Mouse (Mus musculus): ENCODE measurements around the gene Slmap. TPM values are rescaled to one million over a fixed set of nuclear protein-coding genes. Genes with fewer than 3 reads are reported as not detected.
"Not testable (repeated sequence)": the region's sequence is repeated elsewhere in the genome, so short reads cannot be mapped to it uniquely, and the experiment has no call there.

Gene Slmap
- polyA plus RNA-seq, 1 experiment from 2014 or later = 17.2 TPM

GRCm38 (mm10) chr14:26525955-26526354 lies 8.8 kb downstream of the Slmap start:
- H3K27ac ChIP-seq = no peak overlapping the region
- WGBS = 75% methylated on average over 3 of the region's 3 CpGs
- peaks cover 34% of the 10 kb centered on the region for H3K36me3 ChIP-seq
- no peak overlapping the region for H3K4me3 ChIP-seq
- H3K4me1 ChIP-seq = peaks cover 3% of the 10 kb centered on the region; the same call in 1 of the 2 replicates
- no peak for DNase-seq (ENCODE audit: low spot score)
- no peaks in the 10 kb centered on the region for H3K9me3 ChIP-seq (replicated peaks)
- H3K27me3 ChIP-seq (ENCODE audit: low read depth, poor library complexity, severe bottlenecking) = no peaks in the 10 kb centered on the region

GRCm38 (mm10) chr14:26523082-26523481 lies 11.6 kb downstream of the Slmap start:
- Histone ChIP-seq H3K36me3 (peaks cover 19% of the 10 kb centered on the region), H3K27ac (no peak overlapping the region), H3K4me3 (no peak overlapping the region), H3K9me3 (replicated peaks) (no peaks in the 10 kb centered on the region), H3K27me3 (ENCODE audit: low read depth, poor library complexity, severe bottlenecking) (no peaks in the 10 kb centered on the region), H3K4me1 (no peaks in the 10 kb centered on the region)
- 91% methylated on average over 2 of the region's 2 CpGs for WGBS
- no peak for DNase-seq (ENCODE audit: low spot score)

GRCm38 (mm10) chr14:26519831-26520230 lies 14.9 kb downstream of the Slmap start:
- H3K27ac ChIP-seq = no peak overlapping the region
- no peak for DNase-seq (ENCODE audit: low spot score)
- H3K27me3 ChIP-seq (ENCODE audit: low read depth, poor library complexity, severe bottlenecking) = no peaks in the 10 kb centered on the region
- H3K9me3 ChIP-seq (replicated peaks) = no peaks in the 10 kb centered on the region
- peaks cover 9% of the 10 kb centered on the region for H3K36me3 ChIP-seq
- 92% methylated on average over 4 of the region's 4 CpGs for WGBS
- no peak overlapping the region for H3K4me3 ChIP-seq
- no peaks in the 10 kb centered on the region for H3K4me1 ChIP-seq

DNA sequence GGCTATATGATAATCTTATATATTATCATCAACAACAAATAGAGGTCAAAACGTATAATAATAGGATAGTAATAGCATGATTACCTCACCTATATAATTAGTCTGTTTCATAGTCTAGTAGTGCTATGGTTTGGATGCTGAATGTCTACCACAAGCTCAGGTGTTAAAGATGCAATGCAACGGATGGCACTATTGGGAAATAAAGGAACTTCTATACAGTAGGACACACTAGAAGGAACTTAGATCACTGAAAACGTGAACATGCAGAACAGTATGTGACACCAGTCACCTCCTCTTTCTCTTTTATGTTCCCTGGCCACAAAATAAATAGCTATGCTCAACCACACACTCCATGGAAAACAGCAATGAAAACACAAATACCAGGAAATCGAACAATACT lies 16.9 kb downstream of the Slmap start:
- H3K4me1 ChIP-seq = no peaks in the 10 kb centered on the region
- H3K27ac ChIP-seq = no peak overlapping the region
- H3K9me3 ChIP-seq (replicated peaks) = no peaks in the 10 kb centered on the region
- no peak overlapping the region for H3K4me3 ChIP-seq
- no peak for DNase-seq (ENCODE audit: low spot score)
- H3K36me3 ChIP-seq = 0 out of 2 replicates have a peak, but pooled peaks cover 3% of the 10 kb centered on the region
- H3K27me3 ChIP-seq (ENCODE audit: low read depth, poor library complexity, severe bottlenecking) = no peaks in the 10 kb centered on the region
- 87% methylated on average over 4 of the region's 4 CpGs for WGBS

GRCm38 (mm10) chr14:26516232-26516631 lies 18.5 kb downstream of the Slmap start:
- H3K27ac ChIP-seq; H3K27me3 ChIP-seq (ENCODE audit: low read depth, poor library complexity, severe bottlenecking); H3K4me3 ChIP-seq; H3K4me1 ChIP-seq; DNase-seq (ENCODE audit: low spot score); H3K36me3 ChIP-seq; H3K9me3 ChIP-seq (replicated peaks): not testable (repeated sequence)
- WGBS = 85% methylated on average over 2 of the region's 2 CpGs

DNA sequence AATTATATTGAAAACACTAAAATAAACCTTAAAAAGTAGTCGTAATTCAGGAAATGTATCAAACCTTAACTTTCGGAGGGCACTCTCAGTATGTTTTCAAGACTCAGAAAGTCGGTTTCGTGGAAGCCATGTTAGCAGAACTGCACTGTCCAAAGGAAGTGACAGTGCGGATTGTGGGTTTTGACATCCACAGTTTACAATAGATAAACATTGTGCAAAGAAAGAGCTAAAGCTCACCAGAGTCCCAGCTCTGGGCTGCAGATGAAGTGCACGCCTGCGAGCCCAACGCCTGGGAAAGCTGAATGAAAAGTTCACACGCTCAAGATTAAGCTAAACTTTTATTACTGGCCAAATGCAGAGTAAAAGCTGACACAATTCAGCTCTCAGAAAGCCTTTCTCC lies 18.9 kb downstream of the Slmap start:
- H3K27ac ChIP-seq = no peak overlapping the region
- H3K27me3 ChIP-seq (ENCODE audit: low read depth, poor library complexity, severe bottlenecking) = no peaks in the 10 kb centered on the region
- DNase-seq (ENCODE audit: low spot score) = no peak
- 94% methylated on average over 9 of the region's 9 CpGs for WGBS
- H3K9me3 ChIP-seq (replicated peaks) = no peaks in the 10 kb centered on the region
- H3K36me3 ChIP-seq = 0 out of 2 replicates have a peak, but pooled peaks cover 3% of the 10 kb centered on the region
- no peak overlapping the region for H3K4me3 ChIP-seq
- no peaks in the 10 kb centered on the region for H3K4me1 ChIP-seq

DNA sequence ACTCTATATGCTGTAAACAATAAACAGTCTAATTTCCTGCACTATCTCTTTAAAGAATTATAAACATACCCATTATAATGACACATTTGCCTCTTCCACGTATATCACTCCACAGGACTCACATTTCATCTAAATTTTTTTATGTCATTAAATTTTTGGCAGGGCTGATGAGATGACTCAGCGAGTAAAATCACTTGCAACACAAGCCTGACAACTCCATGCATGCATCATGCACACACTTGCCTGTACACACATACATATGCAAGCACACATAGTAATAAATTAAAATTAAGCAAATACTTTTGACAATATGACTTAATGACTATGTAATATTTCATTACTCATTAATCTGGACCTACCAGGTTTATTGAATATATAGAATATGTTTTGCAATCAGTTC lies 24.2 kb downstream of the Slmap start:
- no peaks in the 10 kb centered on the region for H3K27me3 ChIP-seq (ENCODE audit: low read depth, poor library complexity, severe bottlenecking)
- H3K4me3 ChIP-seq = no peak overlapping the region
- no peak for DNase-seq (ENCODE audit: low spot score)
- H3K4me1 ChIP-seq = 0 out of 2 replicates have a peak, but pooled peaks cover 5% of the 10 kb centered on the region
- H3K9me3 ChIP-seq (replicated peaks) = no peaks in the 10 kb centered on the region
- H3K36me3 ChIP-seq = no peaks in the 10 kb centered on the region
- H3K27ac ChIP-seq = no peak overlapping the region
- 95% methylated on average over 2 of the region's 2 CpGs for WGBS

DNA sequence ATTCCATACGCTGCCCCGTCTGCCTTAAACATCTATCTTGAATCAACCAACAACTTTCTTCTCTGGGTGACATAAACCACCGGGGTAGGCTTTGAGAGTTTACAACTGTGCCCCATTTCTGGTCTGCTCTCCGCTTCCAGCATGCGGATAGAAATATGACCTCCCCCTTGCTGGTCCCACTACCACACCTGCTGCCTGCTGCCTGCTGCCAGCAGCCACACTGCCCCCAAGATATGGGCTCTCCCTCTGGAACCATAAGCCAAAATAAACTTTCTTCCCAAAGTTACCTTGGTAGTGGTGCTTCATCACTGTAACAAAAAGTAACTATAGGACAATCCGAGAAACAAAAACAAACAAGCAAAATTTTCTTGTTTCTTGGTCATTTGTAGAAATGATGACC lies 26.6 kb downstream of the Slmap start:
- H3K4me1 ChIP-seq = 0 out of 2 replicates have a peak, but pooled peaks cover 5% of the 10 kb centered on the region
- no peaks in the 10 kb centered on the region for H3K36me3 ChIP-seq
- H3K27me3 ChIP-seq (ENCODE audit: low read depth, poor library complexity, severe bottlenecking) = no peaks in the 10 kb centered on the region
- no peak overlapping the region for H3K4me3 ChIP-seq
- DNase-seq (ENCODE audit: low spot score) = no peak
- WGBS = 85% methylated on average over 6 of the region's 6 CpGs
- no peak overlapping the region for H3K27ac ChIP-seq
- H3K9me3 ChIP-seq (replicated peaks) = no peaks in the 10 kb centered on the region

DNA sequence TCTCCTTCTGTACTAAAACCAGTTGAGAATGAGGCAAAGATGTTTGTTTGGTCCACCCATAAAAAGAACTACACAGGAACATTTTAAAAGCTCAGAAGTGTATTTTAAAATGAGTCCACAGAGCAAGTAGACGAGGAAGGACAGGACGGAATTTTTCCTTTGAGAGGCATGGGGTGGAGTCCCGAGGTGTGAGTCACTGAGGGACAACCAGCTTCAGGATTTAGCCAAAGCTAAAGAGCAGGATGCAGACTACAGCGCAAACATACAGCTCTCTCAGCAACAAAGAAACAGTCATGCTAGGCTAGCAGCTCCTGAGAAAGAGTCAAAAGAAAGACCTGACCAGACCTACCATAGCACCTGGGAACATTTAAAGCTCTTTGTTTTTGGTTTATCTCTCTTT lies 27.4 kb downstream of the Slmap start:
- H3K4me1 ChIP-seq = 0 out of 2 replicates have a peak, but pooled peaks cover 5% of the 10 kb centered on the region
- no peak for DNase-seq (ENCODE audit: low spot score)
- WGBS = 89% methylated on average over 4 of the region's 4 CpGs
- no peaks in the 10 kb centered on the region for H3K36me3 ChIP-seq
- H3K27me3 ChIP-seq (ENCODE audit: low read depth, poor library complexity, severe bottlenecking) = no peaks in the 10 kb centered on the region
- no peaks in the 10 kb centered on the region for H3K9me3 ChIP-seq (replicated peaks)
- no peak overlapping the region for H3K27ac ChIP-seq
- no peak overlapping the region for H3K4me3 ChIP-seq

DNA sequence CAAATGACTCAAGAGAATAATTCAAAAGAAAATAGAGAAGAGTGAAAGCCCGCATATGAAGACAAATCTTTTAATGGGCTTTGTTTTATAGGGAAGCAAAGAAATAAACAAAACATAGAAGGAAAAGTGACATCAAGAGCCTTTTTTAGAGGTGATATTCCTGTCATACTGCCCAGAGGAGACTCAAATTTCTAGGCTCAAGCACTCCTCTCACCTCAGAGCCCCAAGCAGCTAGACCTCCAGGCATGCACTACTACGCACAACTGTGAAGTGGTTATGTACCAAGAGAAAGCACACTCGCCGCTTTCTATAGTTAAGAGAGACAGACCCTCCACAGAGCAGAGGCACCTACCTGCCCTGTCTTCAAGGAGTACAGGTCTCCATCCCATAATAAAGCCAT lies 30.2 kb downstream of the Slmap start:
- H3K9me3 ChIP-seq (replicated peaks) = no peaks in the 10 kb centered on the region
- DNase-seq (ENCODE audit: low spot score) = no peak
- H3K36me3 ChIP-seq = no peaks in the 10 kb centered on the region
- H3K27ac ChIP-seq = no peak overlapping the region
- no peaks in the 10 kb centered on the region for H3K27me3 ChIP-seq (ENCODE audit: low read depth, poor library complexity, severe bottlenecking)
- no peak overlapping the region for H3K4me3 ChIP-seq
- 95% methylated on average over 4 of the region's 4 CpGs for WGBS
- 0 out of 2 replicates have a peak, but pooled peaks cover 5% of the 10 kb centered on the region for H3K4me1 ChIP-seq

DNA sequence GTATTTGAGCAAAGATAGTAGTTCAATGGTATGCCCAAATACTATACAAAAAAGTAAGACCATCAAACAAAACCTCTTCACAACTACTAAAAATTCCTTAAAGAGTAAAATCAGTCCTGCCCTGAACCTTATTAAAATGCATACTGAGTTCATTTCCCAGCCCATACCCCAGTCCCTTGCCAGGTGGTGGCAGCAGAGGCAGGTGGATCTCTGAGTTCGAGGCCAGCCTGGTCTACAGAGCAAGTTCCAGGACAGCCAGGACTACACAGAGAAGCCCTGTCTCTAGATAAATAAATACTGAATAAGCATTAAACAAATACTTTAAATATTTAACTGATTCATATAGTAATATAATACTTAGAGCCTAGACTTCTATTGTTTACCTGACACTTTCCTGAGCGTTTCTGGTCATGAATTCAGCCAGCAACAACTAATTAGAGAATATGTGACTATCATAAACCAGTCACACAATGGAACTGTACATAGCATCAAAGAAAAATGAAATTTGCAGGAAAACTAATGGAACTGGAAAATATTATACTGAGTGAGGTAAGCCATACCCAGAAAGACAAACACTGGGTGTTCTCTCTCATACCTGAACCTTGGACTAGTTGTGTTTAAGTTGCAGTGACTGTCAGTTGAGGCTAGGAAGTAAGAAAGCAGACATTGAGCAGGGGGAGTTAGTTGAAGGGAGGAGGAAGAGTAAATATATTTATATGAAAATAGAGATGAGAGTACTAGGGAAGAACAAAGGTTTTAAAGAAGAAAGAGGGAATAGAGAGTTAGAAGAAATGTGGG lies 34.4 kb downstream of the Slmap start:
- Histone ChIP-seq H3K27ac (no peak overlapping the region), H3K36me3 (no peaks in the 10 kb centered on the region), H3K27me3 (ENCODE audit: low read depth, poor library complexity, severe bottlenecking) (no peaks in the 10 kb centered on the region), H3K4me3 (no peak overlapping the region), H3K9me3 (replicated peaks) (no peaks in the 10 kb centered on the region), H3K4me1 (no peaks in the 10 kb centered on the region)
- 91% methylated on average over 2 of the region's 2 CpGs for WGBS
- DNase-seq (ENCODE audit: low spot score) = no peak

DNA sequence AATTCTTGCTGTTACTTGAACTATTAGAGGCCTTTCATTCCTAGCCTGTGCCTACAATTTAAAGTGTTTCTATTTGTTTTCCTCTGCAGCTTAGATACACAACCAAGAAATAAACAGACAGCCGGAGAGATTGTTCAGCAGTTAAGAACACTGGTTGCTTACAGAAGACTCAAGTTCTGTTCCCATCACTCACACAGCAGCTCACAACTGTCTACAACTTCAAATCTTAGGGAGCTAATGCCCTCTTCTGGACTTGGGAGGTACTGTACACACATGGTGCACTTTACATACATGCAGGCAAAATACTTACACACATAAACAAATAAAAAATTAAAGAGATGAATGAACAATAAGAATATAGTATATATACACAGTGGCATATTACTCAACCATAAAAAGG lies 39.7 kb downstream of the Slmap start:
- H3K27ac ChIP-seq = no peak overlapping the region
- H3K27me3 ChIP-seq (ENCODE audit: low read depth, poor library complexity, severe bottlenecking) = no peaks in the 10 kb centered on the region
- no peaks in the 10 kb centered on the region for H3K36me3 ChIP-seq
- no peak for DNase-seq (ENCODE audit: low spot score)
- WGBS = 93% methylated on average over 1 of the region's 1 CpGs
- no peaks in the 10 kb centered on the region for H3K4me1 ChIP-seq
- H3K4me3 ChIP-seq = no peak overlapping the region
- H3K9me3 ChIP-seq (replicated peaks) = no peaks in the 10 kb centered on the region

GRCm38 (mm10) chr14:26491150-26491549 lies 43.6 kb downstream of the Slmap start:
- no peak overlapping the region for H3K4me3 ChIP-seq
- H3K4me1 ChIP-seq = no peaks in the 10 kb centered on the region
- no peaks in the 10 kb centered on the region for H3K27me3 ChIP-seq (ENCODE audit: low read depth, poor library complexity, severe bottlenecking)
- DNase-seq (ENCODE audit: low spot score) = peak; percentile 63
- no peaks in the 10 kb centered on the region for H3K9me3 ChIP-seq (replicated peaks)
- H3K36me3 ChIP-seq = no peaks in the 10 kb centered on the region
- no peak overlapping the region for H3K27ac ChIP-seq
- 38% methylated on average over 2 of the region's 2 CpGs for whole genome bisulfite sequencing
